Mouse (Mus musculus): Measurements from ENCODE around the gene Fbxw5. TPM values are rescaled to one million over a fixed set of nuclear protein-coding genes. Genes with fewer than 3 reads are reported as not detected.

The Fbxw5 gene
- 147 and 151 TPM in 2 replicates for polyA plus RNA-seq (2015; fragmentation: Nextera tagmentation; extraction: Ambion mirVana)

DNA sequence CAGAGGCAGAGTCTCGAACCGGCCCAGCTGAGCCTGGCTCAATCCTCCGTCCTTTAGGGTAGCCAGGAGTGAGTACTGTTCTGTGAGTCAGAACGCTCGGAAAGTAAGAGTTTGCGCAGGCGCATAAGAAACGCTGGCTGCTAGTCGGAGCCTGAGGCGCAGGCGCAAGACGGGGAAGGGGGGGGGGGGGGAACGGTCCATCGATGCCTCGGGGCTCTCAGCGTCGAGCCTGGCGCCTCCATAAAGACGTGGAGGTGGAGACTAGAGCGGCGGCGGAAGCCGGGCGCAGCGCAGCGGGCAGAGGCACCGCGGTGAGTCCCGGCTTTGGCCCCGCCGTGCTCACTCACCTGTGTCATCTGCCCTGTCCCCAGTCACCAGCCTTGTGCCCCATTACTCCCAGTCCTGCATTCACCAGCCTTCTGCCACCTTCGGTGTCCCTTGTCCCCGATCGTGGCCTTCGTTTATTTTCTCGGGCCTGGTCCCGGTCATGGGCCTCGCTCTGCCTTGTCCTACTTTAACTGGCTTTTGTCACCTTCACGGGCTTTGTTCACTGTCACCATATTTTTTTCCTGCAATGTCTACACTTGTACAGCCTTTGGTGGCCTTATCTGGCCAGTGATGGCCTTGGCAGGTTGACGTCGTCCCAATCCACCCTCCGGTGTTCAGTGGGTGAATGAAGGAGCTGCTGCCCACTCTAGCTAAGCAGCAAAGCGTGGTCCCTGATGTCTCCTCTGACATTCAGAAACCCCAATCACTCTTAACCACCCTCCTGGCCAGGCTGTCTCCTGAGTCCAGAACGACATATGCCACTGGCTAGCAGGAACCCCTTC lies at the start of gene Fbxw5:
Gene Fbxw5, plus strand, starts transcription at position 175 of the 830 bp plus-strand sequence.
- Histone ChIP-seq H3K4me3 (peak within 1 kb of the TSS; percentile 95), H3K36me3 (replicated peaks) (peaks cover 22% of the 10 kb centered on the region), H3K9ac (peak within 1 kb of the TSS; percentile 98), H3K27me3 (replicated peaks) (no peaks in the 10 kb centered on the region), H3K9me3 (no peaks in the 10 kb centered on the region), H3K4me1 (peaks cover 20% of the 10 kb centered on the region), H3K27ac (peak within 1 kb of the TSS; percentile 88), H3K4me2 (peak within 1 kb of the TSS; percentile 86)
- under 1% methylated on average over 44 of the region's 44 CpGs for WGBS
- ATAC-seq (replicated peaks) = peak; percentile 89

DNA sequence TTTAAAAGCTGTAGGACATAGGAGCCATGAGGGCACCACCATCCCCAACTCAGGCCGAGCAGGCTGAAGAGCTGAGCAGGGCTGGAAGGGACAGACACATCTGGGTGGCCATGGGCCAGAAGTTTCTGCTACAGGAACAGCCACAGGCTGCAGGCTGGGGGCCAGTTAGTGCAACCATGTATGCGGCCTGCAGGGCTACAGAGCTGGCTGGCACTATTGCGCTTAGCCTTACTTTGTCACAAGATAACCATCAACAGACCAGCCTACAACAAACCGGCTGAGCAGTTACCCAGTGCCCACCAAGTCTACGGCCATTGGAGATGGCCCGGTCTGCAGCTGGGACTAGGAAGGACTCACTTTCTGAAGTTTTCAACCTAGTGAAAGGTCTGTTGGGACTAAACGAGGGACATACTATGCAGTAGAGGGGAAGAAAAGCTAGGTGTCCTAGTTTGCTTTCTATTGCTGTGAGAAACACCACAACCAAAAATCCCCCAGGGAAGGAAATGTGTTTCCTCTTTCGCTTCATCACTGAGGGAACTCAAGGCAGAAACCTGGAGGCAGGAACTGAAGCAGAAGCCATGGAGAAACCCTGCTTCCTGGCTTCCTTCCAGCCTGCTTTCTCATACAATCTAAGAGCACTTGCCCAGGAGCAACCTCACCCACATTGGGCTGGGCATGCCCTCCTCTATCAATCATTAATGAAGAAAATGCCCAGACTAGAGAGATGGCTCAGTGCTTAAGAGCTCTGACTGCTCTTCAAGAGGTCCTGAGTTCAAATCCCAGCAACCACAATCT lies 49.5 kb upstream of the Fbxw5 start:
- Histone ChIP-seq H3K4me2 (no peak overlapping the region), H3K9ac (no peak overlapping the region), H3K27me3 (replicated peaks) (no peaks in the 10 kb centered on the region), H3K4me1 (no peaks in the 10 kb centered on the region), H3K27ac (no peak overlapping the region), H3K9me3 (no peaks in the 10 kb centered on the region), H3K36me3 (replicated peaks) (peaks cover 22% of the 10 kb centered on the region), H3K4me3 (no peak overlapping the region)
- ATAC-seq (replicated peaks) = no peak
- WGBS = 87% methylated on average over 8 of the region's 8 CpGs

DNA sequence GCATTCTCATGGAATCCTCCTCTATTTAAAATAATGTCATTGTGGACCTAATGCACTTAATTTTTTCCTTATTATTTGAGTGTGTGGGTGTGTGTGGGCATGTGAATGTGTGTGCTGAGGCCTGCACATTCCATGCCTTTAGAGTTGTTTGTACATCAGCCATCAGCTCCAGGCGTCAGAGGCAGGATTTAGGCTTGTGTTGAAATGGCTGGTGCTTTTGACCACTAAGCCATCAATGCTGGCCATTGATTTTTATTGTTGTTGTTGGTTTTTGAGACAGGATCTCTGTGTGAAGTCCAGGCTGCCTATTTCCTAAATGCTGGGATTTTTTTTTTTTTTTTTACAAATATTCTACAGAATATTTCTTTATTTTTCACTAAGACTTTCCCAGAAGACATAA lies 47.6 kb upstream of the Fbxw5 start:
- no peak for ATAC-seq (replicated peaks)
- Histone ChIP-seq H3K9ac (no peak overlapping the region), H3K4me2 (no peak overlapping the region), H3K4me3 (no peak overlapping the region), H3K4me1 (no peaks in the 10 kb centered on the region), H3K27ac (no peak overlapping the region), H3K9me3 (no peaks in the 10 kb centered on the region), H3K36me3 (replicated peaks) (peaks cover 5% of the 10 kb centered on the region), H3K27me3 (replicated peaks) (no peaks in the 10 kb centered on the region)
- WGBS = 35% methylated on average over 1 of the region's 1 CpGs

- ATAC-seq (replicated peaks) = no peak
- Histone ChIP-seq H3K4me2 (no peak within 1 kb of the TSS), H3K4me3 (no peak within 1 kb of the TSS), H3K27me3 (replicated peaks) (no peaks in the 10 kb centered on the region), H3K4me1 (peaks cover 22% of the 10 kb centered on the region), H3K27ac (no peak within 1 kb of the TSS), H3K36me3 (replicated peaks) (peaks cover 6% of the 10 kb centered on the region), H3K9ac (no peak within 1 kb of the TSS), H3K9me3 (no peaks in the 10 kb centered on the region)
- 70% methylated on average over 14 of the region's 14 CpGs for WGBS
Observed at GRCm38 (mm10) chr2:25456205-25456953, 44.2 kb upstream of the Fbxw5 start, which contains the start of gene Clic3. TSS of gene Clic3 (plus strand) at chr2:25456838.

DNA sequence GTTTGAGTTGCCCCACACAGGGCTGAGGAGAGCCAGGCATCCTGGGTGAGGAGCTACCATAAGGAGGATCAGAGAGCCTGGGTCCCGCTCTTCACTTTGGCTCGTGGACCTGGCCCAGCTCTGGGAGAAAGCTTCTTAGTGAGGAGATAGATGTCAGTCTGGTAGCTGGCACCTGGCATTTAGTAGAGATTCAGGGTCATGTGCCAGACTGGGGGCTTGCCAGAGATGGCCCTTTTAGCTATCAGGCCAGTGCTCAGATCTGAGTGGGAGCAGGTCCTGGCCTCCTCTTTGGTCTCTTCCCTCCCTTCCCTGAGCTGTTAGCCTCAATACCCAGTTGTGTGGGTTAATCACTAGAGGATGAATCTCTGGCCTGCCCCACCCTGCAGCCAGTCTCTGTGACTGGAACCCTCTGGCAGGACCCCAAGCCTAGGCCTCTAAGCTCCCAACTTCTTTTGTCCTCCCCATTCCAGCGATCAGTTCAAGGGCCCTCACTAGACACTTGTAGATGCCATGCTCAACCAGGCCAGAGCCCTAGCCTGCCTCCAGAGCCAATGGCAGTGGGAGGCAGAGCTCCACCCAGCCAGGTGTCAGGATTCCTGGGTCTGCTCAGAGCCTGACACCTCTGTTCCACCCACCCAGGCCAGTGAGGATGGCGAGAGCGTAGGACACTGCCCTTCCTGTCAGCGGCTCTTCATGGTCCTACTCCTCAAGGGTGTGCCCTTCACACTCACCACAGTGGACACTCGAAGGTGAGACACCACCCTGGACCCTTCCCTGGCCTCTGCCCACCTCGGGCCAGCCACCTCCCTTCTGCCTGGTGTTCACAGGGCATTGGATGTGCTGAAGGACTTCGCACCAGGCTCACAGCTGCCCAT lies 43.3 kb upstream of the Fbxw5 start:
- ATAC-seq (replicated peaks) = no peak
- no peaks in the 10 kb centered on the region for H3K27me3 ChIP-seq (replicated peaks)
- no peaks in the 10 kb centered on the region for H3K9me3 ChIP-seq
- no peak overlapping the region for H3K9ac ChIP-seq
- H3K4me3 ChIP-seq = no peak overlapping the region
- 87% methylated on average over 9 of the region's 9 CpGs for WGBS
- peaks cover 6% of the 10 kb centered on the region for H3K36me3 ChIP-seq (replicated peaks)
- no peak overlapping the region for H3K27ac ChIP-seq
- no peak overlapping the region for H3K4me2 ChIP-seq
- H3K4me1 ChIP-seq = peaks cover 26% of the 10 kb centered on the region

GRCm38 (mm10) chr2:25458911-25459310 lies 41.6 kb upstream of the Fbxw5 start:
- Histone ChIP-seq H3K4me3 (no peak overlapping the region), H3K27me3 (replicated peaks) (no peaks in the 10 kb centered on the region), H3K4me2 (no peak overlapping the region), H3K27ac (no peak overlapping the region), H3K9me3 (no peaks in the 10 kb centered on the region), H3K36me3 (replicated peaks) (peaks cover 6% of the 10 kb centered on the region), H3K9ac (no peak overlapping the region), H3K4me1 (peaks cover 26% of the 10 kb centered on the region)
- WGBS = 75% methylated on average over 5 of the region's 5 CpGs
- no peak for ATAC-seq (replicated peaks)

- Histone ChIP-seq H3K4me2 (peak overlapping the region; percentile 89), H3K4me1 (peaks cover 26% of the 10 kb centered on the region), H3K27me3 (replicated peaks) (no peaks in the 10 kb centered on the region), H3K9ac (peak overlapping the region; percentile 83), H3K9me3 (no peaks in the 10 kb centered on the region), H3K27ac (peak overlapping the region; percentile 97), H3K4me3 (peak overlapping the region; percentile 90), H3K36me3 (replicated peaks) (peaks cover 6% of the 10 kb centered on the region)
- ATAC-seq (replicated peaks) = peak; percentile 21
- WGBS = 27% methylated on average over 5 of the region's 5 CpGs
Observed at GRCm38 (mm10) chr2:25460135-25460534, 40.4 kb upstream of the Fbxw5 start.

- under 1% methylated on average over 48 of the region's 48 CpGs for WGBS
- Histone ChIP-seq H3K27me3 (replicated peaks) (no peaks in the 10 kb centered on the region), H3K9ac (peak within 1 kb of the TSS; percentile 83), H3K9me3 (no peaks in the 10 kb centered on the region), H3K36me3 (replicated peaks) (peaks cover 6% of the 10 kb centered on the region), H3K4me1 (peaks cover 26% of the 10 kb centered on the region), H3K4me2 (peak within 1 kb of the TSS; percentile 89), H3K27ac (peak within 1 kb of the TSS; percentile 97), H3K4me3 (peak within 1 kb of the TSS; percentile 90)
- peak; percentile 88 for ATAC-seq (replicated peaks)
Observed at GRCm38 (mm10) chr2:25460551-25461309, 39.8 kb upstream of the Fbxw5 start, which contains the start of gene Paxx. TSS of gene Paxx (minus strand) at chr2:25461094.

DNA sequence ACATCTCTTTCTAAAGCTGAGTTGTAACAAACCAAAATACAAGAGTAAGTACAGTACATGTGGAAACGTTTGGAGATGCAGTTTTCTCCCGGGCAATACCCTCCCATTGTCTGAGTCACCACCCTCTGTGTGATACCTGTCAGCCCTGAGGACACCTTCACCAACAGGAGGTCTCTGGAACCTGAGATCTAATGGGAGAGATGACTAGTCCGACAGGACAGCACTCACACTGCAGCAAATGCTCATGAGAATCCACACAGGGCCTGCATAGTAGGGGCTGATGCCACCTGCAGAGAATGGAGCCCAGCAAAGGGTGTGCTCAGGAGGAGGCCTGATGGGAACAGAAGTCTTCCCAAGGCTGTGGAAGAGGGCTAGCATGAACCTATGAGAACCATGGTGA lies 39.1 kb upstream of the Fbxw5 start:
- peak; percentile 5 for ATAC-seq (replicated peaks)
- Histone ChIP-seq H3K27me3 (replicated peaks) (no peaks in the 10 kb centered on the region), H3K9me3 (no peaks in the 10 kb centered on the region), H3K27ac (peak overlapping the region; percentile 97), H3K9ac (peak overlapping the region; percentile 83), H3K4me1 (peaks cover 29% of the 10 kb centered on the region), H3K36me3 (replicated peaks) (peaks cover 6% of the 10 kb centered on the region), H3K4me2 (peak overlapping the region; percentile 89), H3K4me3 (peak overlapping the region; percentile 90)
- WGBS = 25% methylated on average over 3 of the region's 3 CpGs

DNA sequence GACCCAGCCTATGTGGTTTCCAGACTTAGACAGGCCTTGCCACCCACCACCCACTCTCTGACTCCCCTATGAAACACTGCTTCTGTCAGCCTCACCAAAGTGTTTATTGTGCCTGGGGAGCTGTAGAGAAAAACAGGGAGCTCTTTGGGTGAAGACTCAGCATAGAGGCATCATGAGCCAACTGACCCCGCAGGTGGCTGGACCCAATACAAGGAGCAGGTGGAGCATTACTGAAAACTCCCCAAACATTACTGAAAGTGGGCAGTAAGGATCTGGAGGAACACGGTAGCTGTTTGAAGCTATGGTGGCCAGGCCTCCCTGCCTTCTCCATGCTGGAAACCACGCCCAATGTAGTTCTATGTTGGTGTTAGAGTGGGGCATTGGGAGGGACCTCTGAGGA lies 36.9 kb upstream of the Fbxw5 start:
- no peaks in the 10 kb centered on the region for H3K9me3 ChIP-seq
- no peak for ATAC-seq (replicated peaks)
- peaks cover 27% of the 10 kb centered on the region for H3K4me1 ChIP-seq
- H3K9ac ChIP-seq = no peak overlapping the region
- H3K27me3 ChIP-seq (replicated peaks) = no peaks in the 10 kb centered on the region
- no peak overlapping the region for H3K27ac ChIP-seq
- H3K4me3 ChIP-seq = no peak overlapping the region
- no peak overlapping the region for H3K4me2 ChIP-seq
- WGBS = 90% methylated on average over 3 of the region's 3 CpGs
- H3K36me3 ChIP-seq (replicated peaks) = no peaks in the 10 kb centered on the region

- H3K4me3 ChIP-seq = no peak overlapping the region
- H3K4me2 ChIP-seq = no peak overlapping the region
- no peak overlapping the region for H3K27ac ChIP-seq
- peaks cover 11% of the 10 kb centered on the region for H3K4me1 ChIP-seq
- H3K9ac ChIP-seq = no peak overlapping the region
- WGBS = 92% methylated on average over 2 of the region's 2 CpGs
- ATAC-seq (replicated peaks) = no peak
- H3K27me3 ChIP-seq (replicated peaks) = no peaks in the 10 kb centered on the region
- no peaks in the 10 kb centered on the region for H3K36me3 ChIP-seq (replicated peaks)
- no peaks in the 10 kb centered on the region for H3K9me3 ChIP-seq
Observed at GRCm38 (mm10) chr2:25465256-25465655, 35.3 kb upstream of the Fbxw5 start.
